Mouse (Mus musculus) adrenal gland, postnatal 36 days (tissue): ENCODE measurements around the gene Lnpk. TPM values are rescaled to one million over a fixed set of nuclear protein-coding genes. Genes with fewer than 3 reads are reported as not detected.

Experiments used
- DNase-seq, 2 experiments: peaks; one replicate each; pipeline ENCODE4 v3.0.0; 2021; ENCODE audit warnings: mixed read lengths in 1 of 2
- total RNA-seq, 2 experiments: library from RNA; stranded (reverse); gene quantifications; 2 replicates each; pipeline ENCODE4 v1.2.3; 2021

The Lnpk gene
- total RNA-seq, 2 experiments from 2014 or later, result 15.8 to 16.2 TPM

DNA sequence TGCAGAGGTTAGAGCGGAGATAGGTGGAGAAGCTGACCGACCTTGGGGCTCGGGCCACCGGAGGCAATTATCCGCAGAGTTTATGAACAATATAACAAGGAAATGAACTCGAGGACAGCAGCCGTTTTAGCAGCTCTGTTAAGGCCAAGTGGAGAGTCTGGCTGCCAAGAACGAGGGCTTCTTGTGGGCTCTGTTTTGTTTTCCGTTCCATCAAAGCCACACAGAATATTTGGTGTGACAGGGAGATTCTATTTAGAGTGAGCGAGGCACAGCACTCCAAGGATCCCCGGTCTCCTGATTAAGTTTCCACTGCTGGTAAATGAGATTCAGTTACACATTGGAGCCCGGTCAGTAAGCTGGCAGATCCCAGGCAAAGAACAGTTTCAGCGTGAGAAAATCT is 87.8 kb downstream of the Lnpk start:
- no peak for DNase-seq

- DNase-seq, result no peak
These were observed 89.0 kb downstream of the Lnpk start for GRCm38 (mm10) chr2:74490186-74490585.

DNA sequence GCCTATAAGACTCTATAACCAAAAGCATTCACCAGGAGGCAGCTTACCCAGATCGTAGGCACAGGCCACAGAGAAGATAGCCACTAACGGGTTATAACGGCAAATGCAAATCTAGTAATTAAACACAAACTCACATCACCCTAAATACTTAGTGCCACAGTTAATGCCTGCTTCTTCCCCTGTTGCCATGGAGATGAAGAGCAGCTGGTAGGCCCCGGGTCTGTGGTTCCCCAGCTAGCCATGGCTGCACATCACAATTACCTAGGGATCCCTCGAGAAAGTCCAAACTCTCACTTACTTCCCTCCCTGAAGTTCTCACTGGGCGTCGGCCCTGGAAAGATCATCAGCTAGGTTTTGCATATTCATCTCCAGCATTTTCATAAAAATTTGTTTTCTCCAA is 90.8 kb downstream of the Lnpk start:
- no peak for DNase-seq

GRCm38 (mm10) chr2:74482651-74483050 is 96.6 kb downstream of the Lnpk start:
- no peak for DNase-seq

DNA sequence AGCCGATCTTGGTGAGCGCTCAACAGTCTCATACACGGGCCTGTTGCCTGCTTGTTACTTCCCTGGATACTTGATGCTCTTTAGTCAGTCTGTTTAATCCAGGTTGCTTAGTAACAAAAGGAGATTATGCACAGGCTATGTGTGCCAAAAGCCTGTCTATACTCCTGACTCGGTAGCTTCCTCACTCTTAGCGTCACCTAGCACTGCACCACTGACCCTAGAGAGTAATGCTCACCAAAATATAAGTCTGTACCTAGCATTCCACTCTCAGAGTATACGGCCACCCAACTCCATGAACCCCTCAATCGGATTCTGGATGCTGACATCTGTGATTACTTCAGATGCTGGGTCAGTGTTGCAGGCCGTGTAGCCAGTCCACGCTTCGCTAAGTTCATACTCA is 97.1 kb downstream of the Lnpk start:
- no peak for DNase-seq

Other genes with a start within 250 kb of the Lnpk start
- gene Evx2, start 80.1 kb upstream of the Lnpk start, total RNA-seq, result not detected
- not detected for gene Hoxd13, start 88.9 kb upstream of the Lnpk start, total RNA-seq
- gene Hoxd12, start 95.6 kb upstream of the Lnpk start, total RNA-seq, result not detected
- not detected for gene Hoxd11, start 100.1 kb upstream of the Lnpk start, total RNA-seq
- gene Hoxd10, start 112.5 kb upstream of the Lnpk start, total RNA-seq, result not detected
- 1 to 10 TPM; 3.8 to 4.1 TPM for gene Hoxd9, start 118.3 kb upstream of the Lnpk start, total RNA-seq
- gene Hoxd8, start 125.2 kb upstream of the Lnpk start, total RNA-seq, result 10 to 100 TPM; 23.9 to 35.9 TPM
- gene Hoxd3, start 132.5 kb upstream of the Lnpk start, total RNA-seq, result under 1 TPM; 0.17 to 0.36 TPM
- gene Hoxd4, start 132.5 kb upstream of the Lnpk start, total RNA-seq, result 10 to 100 TPM; 13.6 to 15.5 TPM
- 1 to 10 TPM; 1.6 to 2.0 TPM for gene Gm28230, start 147.3 kb upstream of the Lnpk start, total RNA-seq
- not detected for gene Hoxd1, start 183.5 kb upstream of the Lnpk start, total RNA-seq
- 10 to 100 TPM; 64.7 to 98.5 TPM for gene Mtx2, start 246.4 kb upstream of the Lnpk start, total RNA-seq